Mouse (Mus musculus) thymus, adult 2 months (tissue): Measurements from ENCODE around the gene Vps35l.

Source experiments
- CTCF ChIP-seq: fragments of 200-500 bp; IDR thresholded peaks from 2 replicates; pipeline ENCODE4 v1.5.1; 2012; ENCODE audit warnings: mild to moderate bottlenecking, control low read depth, low read length, moderate library complexity, borderline replicate concordance; ENCODE audit not compliant: control insufficient read depth, poor library complexity, insufficient read depth; ENCODE audit errors: extremely low read depth
- POLR2A ChIP-seq: fragments of 200-500 bp; IDR thresholded peaks from 2 replicates; pipeline ENCODE4 v1.6.1; 2012; ENCODE audit warnings: mild to moderate bottlenecking, low read length, control low read depth, moderate library complexity; ENCODE audit not compliant: control insufficient read depth, poor library complexity, insufficient read depth; ENCODE audit errors: extremely low read depth

DNA sequence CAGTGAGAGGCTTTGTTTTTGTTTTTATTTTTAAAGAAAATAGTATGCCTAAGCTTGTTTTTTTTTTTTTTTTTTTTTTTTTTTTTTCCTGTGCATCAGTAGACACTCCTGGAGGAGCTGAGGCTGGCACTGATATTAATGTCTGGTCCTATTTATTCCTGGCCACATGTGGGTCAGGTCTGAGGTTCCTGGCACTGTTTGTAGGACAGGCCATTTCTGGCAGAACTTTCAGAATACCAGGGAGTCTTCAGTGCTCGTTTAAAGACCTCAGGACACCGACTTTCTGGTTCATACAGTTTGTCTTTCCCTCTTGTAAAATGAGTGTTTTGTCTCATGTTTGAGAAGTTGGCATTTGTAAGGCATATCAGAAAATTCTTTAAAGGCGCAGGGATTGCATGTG, 8.2 kb upstream of the Vps35l start:
- TF ChIP-seq CTCF (no peak), POLR2A (no peak)
